Mouse (Mus musculus) liver, embryonic 13.5 days (tissue): ENCODE data around the gene Drd3. TPM values are rescaled to one million over a fixed set of nuclear protein-coding genes. Genes with fewer than 3 reads are reported as not detected.

Experiments used
- ATAC-seq: fragments of 200-750 bp; cut with Nextera tagmentation; 2 replicates; pipeline ENCODE4 v1.8.0; 2017; ENCODE audit warnings: low read depth, mild to moderate bottlenecking, moderate number of reproducible peaks, moderate library complexity
- DNase-seq: peaks from one replicate; pipeline ENCODE4 v3.0.0; 2022
- H3K27ac ChIP-seq: fragments of 300-500 bp; sonication (generic); 2 replicates; pipeline ENCODE4 v1.5.1; 2015; ENCODE audit warnings: moderate library complexity, mild to moderate bottlenecking, inconsistent platforms
- H3K27me3 ChIP-seq: fragments of 300-500 bp; sonication (generic); 2 replicates; pipeline ENCODE4 v1.6.1; 2015; ENCODE audit warnings: mild to moderate bottlenecking, inconsistent platforms
- H3K36me3 ChIP-seq: fragments of 300-500 bp; sonication (generic); 2 replicates; pipeline ENCODE4 v1.6.1; 2015; ENCODE audit warnings: mild to moderate bottlenecking, inconsistent platforms
- H3K4me1 ChIP-seq: fragments of 300-500 bp; sonication (generic); replicated peaks from 2 replicates; pipeline ENCODE4 v1.6.1; 2015; ENCODE audit warnings: inconsistent platforms
- H3K4me2 ChIP-seq: fragments of 300-500 bp; sonication (generic); 2 replicates; pipeline ENCODE4 v1.6.1; 2015; ENCODE audit warnings: inconsistent platforms, mild to moderate bottlenecking, moderate library complexity
- H3K4me3 ChIP-seq: fragments of 300-500 bp; sonication (generic); replicated peaks from 2 replicates; pipeline ENCODE4 v1.5.1; 2015; ENCODE audit warnings: mild to moderate bottlenecking, inconsistent platforms
- H3K9ac ChIP-seq: fragments of 300-500 bp; sonication (generic); 2 replicates; pipeline ENCODE4 v1.6.1; 2015; ENCODE audit warnings: mild to moderate bottlenecking, inconsistent platforms
- H3K9me3 ChIP-seq: fragments of 300-500 bp; sonication (generic); replicated peaks from 2 replicates; pipeline ENCODE4 v1.6.1; 2016; ENCODE audit warnings: inconsistent platforms
- WGBS: fragments of 180-500 bp; shearing (Covaris S2); methylation state at CpG from one replicate; pipeline ENCODE4 v1.1.7; 2015; ENCODE audit not compliant: insufficient replicate concordance; 5-methylcytosine and 5-hydroxymethylcytosine counted together
- polyA plus RNA-seq: library from polyadenylated mRNA; unstranded; fragments of >200 nt; fragmentation: Nextera tagmentation; extraction: Ambion mirVana; gene quantifications from 2 replicates; pipeline ENCODE4 v1.2.1, GENCODE M21; 2015

Gene Drd3
- not detected in 2 replicates for polyA plus RNA-seq

GRCm38 (mm10) chr16:43753751-43754150 lies at the start of gene Drd3:
Gene Drd3, plus strand, starts transcription at chr16:43754026.
- no peaks in the 10 kb centered on the region for H3K27me3 ChIP-seq
- no peak within 1 kb of the TSS for H3K4me3 ChIP-seq
- H3K4me1 ChIP-seq: no peaks in the 10 kb centered on the region
- H3K36me3 ChIP-seq: no peaks in the 10 kb centered on the region
- no peak within 1 kb of the TSS for H3K4me2 ChIP-seq
- no peaks in the 10 kb centered on the region for H3K9me3 ChIP-seq
- 14% methylated on average over 7 of the region's 7 CpGs for WGBS
- DNase-seq: no peak
- H3K27ac ChIP-seq: no peak within 1 kb of the TSS
- ATAC-seq: no peak
- no peak within 1 kb of the TSS for H3K9ac ChIP-seq

DNA sequence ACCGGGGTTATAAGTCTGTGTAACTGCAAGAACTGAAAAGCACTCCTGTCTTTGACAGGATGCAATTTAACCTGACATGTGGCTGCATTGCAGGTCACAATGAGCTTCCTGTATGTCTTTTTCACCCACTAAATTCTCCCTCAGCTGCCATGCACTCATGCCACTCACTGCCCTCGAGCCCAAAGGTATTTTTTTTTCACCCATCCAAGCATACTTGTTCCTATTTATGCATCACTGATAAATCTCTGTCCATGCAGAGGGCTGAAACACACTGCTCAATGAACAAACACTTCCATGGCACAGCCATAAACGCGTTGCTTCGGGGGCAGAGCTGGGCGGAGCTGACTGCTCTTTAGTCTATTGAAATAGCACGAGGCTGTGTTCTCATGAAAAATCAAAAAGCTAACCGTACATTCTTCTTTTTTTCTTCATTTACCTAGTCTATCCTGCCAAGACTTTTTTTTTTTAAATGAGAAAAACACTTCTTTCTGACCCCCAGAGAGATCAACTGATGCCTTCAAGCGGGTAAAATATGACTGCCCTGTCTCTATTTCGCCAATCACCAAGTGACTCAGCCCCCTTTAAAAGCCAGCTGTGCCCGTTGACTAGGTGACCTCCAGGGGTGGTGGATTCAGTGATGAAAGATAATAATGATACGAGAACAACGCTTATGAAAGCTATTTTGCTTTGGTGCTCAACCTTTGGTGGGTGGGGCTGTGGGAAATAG lies 45.3 kb upstream of the Drd3 start:
- no peak overlapping the region for H3K9ac ChIP-seq
- no peak overlapping the region for H3K4me2 ChIP-seq
- ATAC-seq (no peak), DNase-seq (no peak)
- H3K4me1 ChIP-seq: no peaks in the 10 kb centered on the region
- H3K27ac ChIP-seq: no peak overlapping the region
- H3K9me3 ChIP-seq: no peaks in the 10 kb centered on the region
- WGBS: 59% methylated on average over 13 of the region's 13 CpGs
- no peaks in the 10 kb centered on the region for H3K36me3 ChIP-seq
- H3K27me3 ChIP-seq: no peaks in the 10 kb centered on the region
- H3K4me3 ChIP-seq: no peak overlapping the region

GRCm38 (mm10) chr16:43709062-43709413 lies 44.8 kb upstream of the Drd3 start:
- Histone ChIP-seq H3K27me3 (no peaks in the 10 kb centered on the region), H3K9me3 (no peaks in the 10 kb centered on the region), H3K27ac (no peak overlapping the region), H3K4me2 (no peak overlapping the region), H3K9ac (no peak overlapping the region), H3K4me1 (no peaks in the 10 kb centered on the region), H3K36me3 (no peaks in the 10 kb centered on the region), H3K4me3 (no peak overlapping the region)
- DNase-seq: no peak
- ATAC-seq: no peak
- 57% methylated on average over 15 of the region's 15 CpGs for WGBS

- Histone ChIP-seq H3K4me2 (no peak overlapping the region), H3K9me3 (no peaks in the 10 kb centered on the region), H3K27me3 (no peaks in the 10 kb centered on the region), H3K4me1 (no peaks in the 10 kb centered on the region), H3K4me3 (no peak overlapping the region), H3K27ac (no peak overlapping the region), H3K9ac (no peak overlapping the region), H3K36me3 (no peaks in the 10 kb centered on the region)
- 36% methylated on average over 9 of the region's 9 CpGs for WGBS
- ATAC-seq (no peak), DNase-seq (no peak)
Measured at GRCm38 (mm10) chr16:43709432-43710133, 44.2 kb upstream of the Drd3 start.

DNA sequence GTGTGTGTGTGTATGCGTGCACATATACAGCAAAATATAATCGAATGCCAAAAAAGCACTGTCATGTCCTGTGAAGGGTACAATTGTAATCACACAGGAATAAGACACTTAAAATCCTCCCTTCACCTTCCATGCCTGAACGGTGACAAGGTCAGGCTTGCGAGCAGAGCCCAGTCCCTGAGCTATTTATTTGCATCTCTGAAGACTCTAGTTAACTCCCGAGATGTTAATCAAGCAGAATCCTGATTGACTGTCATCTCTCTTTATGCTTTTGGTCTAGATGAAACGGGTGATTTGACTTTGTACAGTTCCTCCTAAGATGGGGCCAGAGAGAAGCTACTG lies 43.7 kb upstream of the Drd3 start:
- Histone ChIP-seq H3K9ac (no peak overlapping the region), H3K27ac (no peak overlapping the region), H3K36me3 (no peaks in the 10 kb centered on the region), H3K27me3 (no peaks in the 10 kb centered on the region), H3K4me1 (no peaks in the 10 kb centered on the region), H3K4me3 (no peak overlapping the region), H3K4me2 (no peak overlapping the region), H3K9me3 (no peaks in the 10 kb centered on the region)
- 57% methylated on average over 6 of the region's 6 CpGs for WGBS
- DNase-seq (no peak), ATAC-seq (no peak)

DNA sequence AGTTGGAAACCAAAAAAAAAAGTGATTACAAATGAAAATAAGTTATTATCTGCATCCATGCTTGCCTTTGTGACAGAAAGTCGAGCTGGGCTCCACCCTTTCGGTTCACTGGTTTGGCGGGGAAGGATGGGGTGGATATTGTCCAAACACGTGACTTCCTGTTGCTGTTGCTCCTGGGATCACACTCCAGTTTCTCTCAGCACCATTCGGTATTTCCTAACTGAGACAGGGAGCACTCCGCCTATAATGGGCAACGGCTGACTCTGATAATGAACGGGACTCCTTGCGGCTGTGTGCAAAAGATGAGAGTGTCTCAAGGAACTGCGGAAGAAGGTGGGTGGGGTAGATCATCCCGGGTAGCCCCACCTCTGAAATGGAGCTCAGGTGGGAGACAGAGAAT lies 43.2 kb upstream of the Drd3 start:
- no peak for DNase-seq
- no peak for ATAC-seq
- H3K4me2 ChIP-seq: no peak overlapping the region
- no peaks in the 10 kb centered on the region for H3K9me3 ChIP-seq
- no peaks in the 10 kb centered on the region for H3K36me3 ChIP-seq
- H3K27me3 ChIP-seq: no peaks in the 10 kb centered on the region
- H3K27ac ChIP-seq: no peak overlapping the region
- WGBS: 71% methylated on average over 11 of the region's 11 CpGs
- H3K9ac ChIP-seq: no peak overlapping the region
- H3K4me3 ChIP-seq: no peak overlapping the region
- H3K4me1 ChIP-seq: no peaks in the 10 kb centered on the region

DNA sequence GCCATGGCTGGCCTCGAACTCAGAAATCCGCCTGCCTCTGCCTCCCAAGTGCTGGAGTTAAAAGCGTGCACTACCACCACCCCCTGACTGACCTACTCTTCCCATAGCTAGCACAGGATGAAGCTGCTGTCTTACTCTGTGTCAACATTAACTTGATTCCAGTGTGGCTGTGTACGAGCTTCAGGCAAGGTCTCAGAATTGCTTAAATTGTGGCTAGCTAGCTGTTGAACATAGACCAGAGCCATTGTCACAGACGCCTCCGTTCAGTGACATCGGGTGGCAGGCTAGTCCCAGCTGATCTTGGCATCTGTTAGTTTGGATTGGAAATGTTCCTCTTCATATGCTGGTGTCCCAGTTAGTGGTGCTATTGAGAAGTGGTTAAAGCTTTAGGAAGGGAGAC lies 42.5 kb upstream of the Drd3 start:
- Histone ChIP-seq H3K27me3 (no peaks in the 10 kb centered on the region), H3K4me2 (no peak overlapping the region), H3K4me1 (no peaks in the 10 kb centered on the region), H3K4me3 (no peak overlapping the region), H3K9ac (no peak overlapping the region), H3K9me3 (no peaks in the 10 kb centered on the region), H3K27ac (no peak overlapping the region), H3K36me3 (no peaks in the 10 kb centered on the region)
- DNase-seq (no peak), ATAC-seq (no peak)
- WGBS: 71% methylated on average over 7 of the region's 7 CpGs

- H3K9ac ChIP-seq: no peak overlapping the region
- DNase-seq (no peak), ATAC-seq (no peak)
- no peaks in the 10 kb centered on the region for H3K36me3 ChIP-seq
- H3K27ac ChIP-seq: no peak overlapping the region
- WGBS: 45% methylated on average over 3 of the region's 3 CpGs
- H3K4me3 ChIP-seq: no peak overlapping the region
- no peak overlapping the region for H3K4me2 ChIP-seq
- H3K27me3 ChIP-seq: no peaks in the 10 kb centered on the region
- H3K4me1 ChIP-seq: no peaks in the 10 kb centered on the region
- H3K9me3 ChIP-seq: no peaks in the 10 kb centered on the region
Measured at GRCm38 (mm10) chr16:43724444-43724843, 29.4 kb upstream of the Drd3 start.

GRCm38 (mm10) chr16:43729506-43730221 lies 24.2 kb upstream of the Drd3 start:
- H3K4me1 ChIP-seq: no peaks in the 10 kb centered on the region
- ATAC-seq (no peak), DNase-seq (peak; percentile 2)
- no peak overlapping the region for H3K9ac ChIP-seq
- H3K27ac ChIP-seq: no peak overlapping the region
- no peak overlapping the region for H3K4me3 ChIP-seq
- 56% methylated on average over 8 of the region's 8 CpGs for WGBS
- no peaks in the 10 kb centered on the region for H3K27me3 ChIP-seq
- no peaks in the 10 kb centered on the region for H3K36me3 ChIP-seq
- H3K9me3 ChIP-seq: no peaks in the 10 kb centered on the region
- no peak overlapping the region for H3K4me2 ChIP-seq

- WGBS: 56% methylated on average over 4 of the region's 4 CpGs
- H3K27ac ChIP-seq: no peak overlapping the region
- no peaks in the 10 kb centered on the region for H3K36me3 ChIP-seq
- no peak overlapping the region for H3K4me2 ChIP-seq
- H3K4me1 ChIP-seq: no peaks in the 10 kb centered on the region
- no peak for DNase-seq
- no peaks in the 10 kb centered on the region for H3K9me3 ChIP-seq
- H3K4me3 ChIP-seq: no peak overlapping the region
- ATAC-seq: no peak
- no peaks in the 10 kb centered on the region for H3K27me3 ChIP-seq
- no peak overlapping the region for H3K9ac ChIP-seq
Measured at GRCm38 (mm10) chr16:43730281-43730680, 23.5 kb upstream of the Drd3 start.

DNA sequence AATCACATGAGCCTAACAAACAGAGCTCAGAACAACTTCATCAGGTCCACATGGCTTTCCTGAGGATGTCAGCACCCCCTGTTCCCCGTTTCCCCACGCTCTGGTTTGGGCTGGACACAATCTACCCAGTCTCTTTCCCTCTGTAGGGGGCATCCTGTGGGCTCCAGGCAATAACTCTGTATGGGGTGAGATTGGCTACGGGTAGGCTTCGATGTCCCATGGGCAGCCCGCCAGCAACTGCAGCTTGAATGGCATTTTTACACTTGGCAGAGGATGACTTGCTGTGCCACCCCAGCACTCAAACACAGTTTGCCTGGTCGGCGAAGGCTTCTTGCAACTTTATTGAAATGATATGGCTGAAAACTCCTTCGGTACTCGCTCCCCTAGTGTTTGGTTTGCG lies 21.3 kb upstream of the Drd3 start:
- ATAC-seq: no peak
- WGBS: 76% methylated on average over 10 of the region's 10 CpGs
- no peak overlapping the region for H3K27ac ChIP-seq
- H3K4me3 ChIP-seq: no peak overlapping the region
- H3K9me3 ChIP-seq: no peaks in the 10 kb centered on the region
- H3K9ac ChIP-seq: no peak overlapping the region
- no peak for DNase-seq
- H3K36me3 ChIP-seq: no peaks in the 10 kb centered on the region
- no peak overlapping the region for H3K4me2 ChIP-seq
- H3K4me1 ChIP-seq: no peaks in the 10 kb centered on the region
- H3K27me3 ChIP-seq: no peaks in the 10 kb centered on the region
